In the genomic region with DNA sequence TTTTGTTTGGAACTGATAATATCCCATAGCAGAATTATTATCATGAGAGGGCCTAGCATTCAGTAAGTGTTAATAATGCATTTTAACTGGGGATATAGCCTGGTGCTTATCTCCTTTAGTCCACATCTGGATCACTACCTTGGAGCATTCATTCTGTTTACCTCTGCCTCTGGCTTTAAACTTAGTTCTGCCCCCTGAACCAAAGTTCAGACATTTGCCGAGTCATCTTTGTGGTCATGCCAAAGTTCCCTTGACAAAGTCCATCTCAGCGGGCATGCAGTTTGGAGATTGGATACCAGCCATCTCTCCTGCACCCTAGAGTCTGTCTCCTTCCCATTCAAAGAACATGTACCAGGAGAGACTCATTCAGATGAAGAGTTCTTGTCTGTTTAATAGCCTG, we compare ENCODE assay signal across 9 mouse cellular contexts. TPM values are rescaled to one million over a fixed set of nuclear protein-coding genes. Genes with fewer than 3 reads are reported as not detected.
A peak's percentile ranks its signal among the peaks of the same experiment; 100 is the strongest.
DNase-seq lines count a peak whose midpoint lies in the region; ATAC-seq lines count a peak whose summit lies in the region.
"Had no signal": no experiment of that assay in that cellular context is flagged by ENCODE, and none has a peak within 500 bp of the region (broad histone marks: within the 10 kb centered on the region; RNA-seq: fewer than 3 reads in every experiment).

No protein-coding gene starts in this region.

- 74% methylated on average over 2 of the region's 2 CpGs for WGBS in heart, embryonic 11.5 days (ENCODE audit: insufficient replicate concordance)
- WGBS in forebrain, embryonic 13.5 days = 83% methylated on average over 2 of the region's 2 CpGs
- 79% methylated on average over 2 of the region's 2 CpGs for WGBS in kidney, embryonic 15.5 days
- WGBS in midbrain, embryonic 14.5 days = 90% methylated on average over 2 of the region's 2 CpGs

- peak overlapping the region; percentile 85 for H3K4me2 ChIP-seq in heart, embryonic 11.5 days
- H3K4me2 ChIP-seq in forebrain, embryonic 13.5 days = peak overlapping the region; percentile 72
- peak overlapping the region; percentile 93 for H3K4me2 ChIP-seq in kidney, embryonic 15.5 days
- H3K4me2 ChIP-seq in midbrain, embryonic 14.5 days (ENCODE audit: low read length) = peak overlapping the region; percentile 69

- peak overlapping the region; percentile 73; the same call in 1 of the 2 replicates for H3K9ac ChIP-seq in heart, embryonic 11.5 days (ENCODE audit: low read depth, low read length)
- no peak overlapping the region for H3K9ac ChIP-seq in forebrain, embryonic 13.5 days
- H3K9ac ChIP-seq in kidney, embryonic 15.5 days = no peak overlapping the region
- no peak overlapping the region for H3K9ac ChIP-seq in midbrain, embryonic 14.5 days (replicated peaks; ENCODE audit: low read length)

- H3K9me3 ChIP-seq in heart, embryonic 11.5 days (replicated peaks; ENCODE audit: control insufficient read depth, low read length) = no peaks in the 10 kb centered on the region
- H3K9me3 ChIP-seq in forebrain, embryonic 13.5 days (replicated peaks) = no peaks in the 10 kb centered on the region
- no peaks in the 10 kb centered on the region for H3K9me3 ChIP-seq in kidney, embryonic 15.5 days (replicated peaks)
- H3K9me3 ChIP-seq in midbrain, embryonic 14.5 days (ENCODE audit: control insufficient read depth, low read length) = no peaks in the 10 kb centered on the region

- peak overlapping the region; percentile 63 for H3K4me3 ChIP-seq in heart, embryonic 11.5 days (ENCODE audit: low read depth, low read length)
- H3K4me3 ChIP-seq in forebrain, embryonic 13.5 days = peak overlapping the region; percentile 54
- H3K4me3 ChIP-seq in kidney, embryonic 15.5 days (replicated peaks) = peak overlapping the region; percentile 67
- peak overlapping the region; percentile 48 for H3K4me3 ChIP-seq in midbrain, embryonic 14.5 days (replicated peaks; ENCODE audit: low read depth, low read length)

- no peak for DNase-seq in heart, postnatal 4 days
- no peak for DNase-seq in midbrain, embryonic 14.5 days
- no peak for DNase-seq in layer of hippocampus, adult 18-20 months (ENCODE audit: low spot score in 2 of 2)
- no peak for DNase-seq in retina, postnatal 1 day
- DNase-seq in thymus, postnatal 14 days = no peak

- no peak overlapping the region for H3K27ac ChIP-seq in heart, embryonic 11.5 days (ENCODE audit: low read depth, low read length)
- no peak overlapping the region for H3K27ac ChIP-seq in forebrain, embryonic 13.5 days
- no peak overlapping the region for H3K27ac ChIP-seq in kidney, embryonic 15.5 days
- H3K27ac ChIP-seq in midbrain, embryonic 14.5 days (replicated peaks; ENCODE audit: low read depth, low read length) = no peak overlapping the region

- H3K36me3 ChIP-seq in heart, embryonic 11.5 days (ENCODE audit: control insufficient read depth, insufficient read depth, low read length) = no peaks in the 10 kb centered on the region
- H3K36me3 ChIP-seq in forebrain, embryonic 13.5 days (ENCODE audit: poor library complexity, severe bottlenecking) = no peaks in the 10 kb centered on the region
- H3K36me3 ChIP-seq in kidney, embryonic 15.5 days = no peaks in the 10 kb centered on the region
- H3K36me3 ChIP-seq in midbrain, embryonic 14.5 days (ENCODE audit: control insufficient read depth, insufficient read depth, low read length) = no peaks in the 10 kb centered on the region

- ATAC-seq in heart, embryonic 11.5 days (replicated peaks; ENCODE audit: insufficient number of reproducible peaks, low FRiP score, low TSS enrichment) = no peak
- ATAC-seq in forebrain, embryonic 13.5 days = no peak
- ATAC-seq in kidney, embryonic 15.5 days (replicated peaks; ENCODE audit: low FRiP score) = no peak
- ATAC-seq in midbrain, embryonic 14.5 days (ENCODE audit: low FRiP score, low TSS enrichment) = no peak

- H3K4me1 ChIP-seq in heart, embryonic 11.5 days (ENCODE audit: control insufficient read depth, insufficient read depth, low read length) = peaks cover 3% of the 10 kb centered on the region; the same call in 1 of the 2 replicates
- peaks cover 8% of the 10 kb centered on the region for H3K4me1 ChIP-seq in forebrain, embryonic 13.5 days
- H3K4me1 ChIP-seq in kidney, embryonic 15.5 days = peaks cover 14% of the 10 kb centered on the region
- H3K4me1 ChIP-seq in midbrain, embryonic 14.5 days (ENCODE audit: control insufficient read depth, insufficient read depth, low read length) = no peaks in the 10 kb centered on the region

- no peaks in the 10 kb centered on the region for H3K27me3 ChIP-seq in heart, embryonic 11.5 days (ENCODE audit: control insufficient read depth, insufficient read depth, low read length)
- H3K27me3 ChIP-seq in forebrain, embryonic 13.5 days = no peaks in the 10 kb centered on the region
- no peaks in the 10 kb centered on the region for H3K27me3 ChIP-seq in kidney, embryonic 15.5 days
- no peaks in the 10 kb centered on the region for H3K27me3 ChIP-seq in midbrain, embryonic 14.5 days (ENCODE audit: control insufficient read depth, insufficient read depth, low read length)

RNA-seq across cellular contexts. Expression of a gene that starts 0.9 kb away (rescaled TPM):
- polyA plus RNA-seq in heart, embryonic 11.5 days (2014; fragmentation: Nextera tagmentation; extraction: Ambion mirVana) = 45.0 and 49.8 TPM in 2 replicates
- total RNA-seq in heart, postnatal 4 days (2021) = 10 to 100 TPM; 84.4 to 86.0 TPM
- polyA plus RNA-seq in forebrain, embryonic 13.5 days (2015; fragmentation: Nextera tagmentation; extraction: Ambion mirVana) = 18.8 and 19.8 TPM in 2 replicates
- polyA plus RNA-seq in kidney, embryonic 15.5 days (2015; fragmentation: Nextera tagmentation; extraction: Ambion mirVana) = 41.0 and 41.6 TPM in 2 replicates
- 17.6 and 22.7 TPM in 2 replicates for polyA plus RNA-seq in midbrain, embryonic 14.5 days (2014; fragmentation: Nextera tagmentation; extraction: Ambion mirVana)
- 10 to 100 TPM; 20.2 to 20.9 TPM for total RNA-seq in layer of hippocampus, adult 18-20 months (2021)

RNA-seq across cellular contexts. Expression of a gene that starts 49.4 kb away (rescaled TPM):
- polyA plus RNA-seq in heart, embryonic 11.5 days (2014; fragmentation: Nextera tagmentation; extraction: Ambion mirVana) = not detected in 2 replicates
- total RNA-seq in heart, postnatal 4 days (2021) = not detected
- not detected in 2 replicates for polyA plus RNA-seq in forebrain, embryonic 13.5 days (2015; fragmentation: Nextera tagmentation; extraction: Ambion mirVana)
- polyA plus RNA-seq in kidney, embryonic 15.5 days (2015; fragmentation: Nextera tagmentation; extraction: Ambion mirVana) = not detected in 2 replicates
- polyA plus RNA-seq in midbrain, embryonic 14.5 days (2014; fragmentation: Nextera tagmentation; extraction: Ambion mirVana) = not detected in 2 replicates
- not detected for total RNA-seq in layer of hippocampus, adult 18-20 months (2021)
- polyA plus RNA-seq: large intestine, adult 2 months had no signal

RNA-seq across cellular contexts. Expression of a gene that starts 49.4 kb away (rescaled TPM):
- not detected in 2 replicates for polyA plus RNA-seq in heart, embryonic 11.5 days (2014; fragmentation: Nextera tagmentation; extraction: Ambion mirVana)
- total RNA-seq in heart, postnatal 4 days (2021) = not detected
- polyA plus RNA-seq in forebrain, embryonic 13.5 days (2015; fragmentation: Nextera tagmentation; extraction: Ambion mirVana) = not detected in 2 replicates
- 0.06 TPM in 1 of 2 replicates, not detected in the other for polyA plus RNA-seq in kidney, embryonic 15.5 days (2015; fragmentation: Nextera tagmentation; extraction: Ambion mirVana)
- polyA plus RNA-seq in midbrain, embryonic 14.5 days (2014; fragmentation: Nextera tagmentation; extraction: Ambion mirVana) = not detected in 2 replicates
- total RNA-seq in layer of hippocampus, adult 18-20 months (2021) = not detected
